Mouse (Mus musculus) spleen, adult 12 weeks (tissue): ENCODE data around the gene Rbfox2.

ENCODE experiments used
- DNase-seq: peaks from one replicate; pipeline ENCODE4 v3.0.0; 2022; ENCODE audit warnings: low spot score

Rbfox2 gene

DNA sequence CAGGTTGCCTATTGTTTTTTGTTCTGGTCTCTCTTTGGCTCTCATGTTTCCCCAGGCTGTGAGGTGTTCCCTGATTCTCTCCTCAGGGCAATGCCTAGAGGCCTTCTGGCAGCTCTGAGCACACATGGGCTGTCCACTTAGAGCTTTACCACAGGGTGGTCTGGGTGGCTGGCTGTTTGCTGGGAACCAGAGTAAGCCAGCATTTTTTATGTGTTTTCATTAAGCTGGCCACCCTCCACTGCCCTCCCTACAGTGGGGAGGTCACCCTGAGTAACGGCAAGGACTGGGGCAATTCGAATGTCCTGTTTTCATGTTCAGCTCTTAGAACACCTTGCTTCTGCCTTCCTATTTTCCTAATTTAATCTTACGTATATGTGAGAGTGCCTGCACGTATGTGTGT, 24.6 kb upstream of the Rbfox2 start:
- DNase-seq, result no peak

DNA sequence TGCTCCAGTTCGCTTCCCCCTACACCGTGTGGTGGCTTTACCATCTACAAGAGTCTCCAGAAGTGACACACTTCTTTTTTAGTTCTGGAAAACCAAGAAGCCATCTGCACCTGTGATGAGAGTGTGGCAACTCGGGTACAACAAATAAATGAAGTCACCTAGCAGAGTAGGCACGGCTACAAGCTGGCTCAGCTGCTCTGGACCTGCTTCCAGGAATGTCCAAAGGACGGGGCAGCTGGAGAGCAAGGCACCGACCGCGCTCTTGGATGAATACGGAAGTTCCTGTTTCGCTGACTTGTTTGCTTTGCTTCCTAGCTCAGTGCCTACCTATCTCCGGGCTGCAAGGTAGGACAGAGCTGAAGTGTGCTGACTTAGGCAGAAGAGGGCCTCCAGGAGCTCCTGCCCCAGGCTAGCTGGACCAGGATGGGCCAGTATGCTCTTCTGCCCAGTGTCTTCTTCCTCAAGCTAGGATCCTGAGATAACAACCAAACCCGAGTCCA, 22.9 kb upstream of the Rbfox2 start:
- no peak for DNase-seq

DNA sequence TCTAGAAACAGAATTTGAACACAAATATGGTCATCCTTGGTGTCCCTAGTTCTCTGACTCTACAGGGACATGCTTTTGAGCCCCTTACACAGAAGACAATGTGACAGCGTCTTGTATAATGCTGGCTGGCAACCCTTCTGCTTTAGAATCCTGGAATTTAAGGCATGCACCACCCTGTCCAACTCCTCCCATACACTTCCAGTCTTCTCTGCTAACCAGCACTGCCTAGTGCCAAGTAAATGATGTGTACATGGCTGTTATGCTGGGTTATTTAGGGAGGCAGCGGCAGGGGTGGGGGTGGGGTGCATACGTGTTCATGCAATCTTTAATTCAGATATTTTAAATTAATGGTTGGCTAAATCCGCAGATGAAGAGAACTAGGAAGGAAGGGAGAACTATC, 19.6 kb upstream of the Rbfox2 start:
- DNase-seq, result no peak

DNA sequence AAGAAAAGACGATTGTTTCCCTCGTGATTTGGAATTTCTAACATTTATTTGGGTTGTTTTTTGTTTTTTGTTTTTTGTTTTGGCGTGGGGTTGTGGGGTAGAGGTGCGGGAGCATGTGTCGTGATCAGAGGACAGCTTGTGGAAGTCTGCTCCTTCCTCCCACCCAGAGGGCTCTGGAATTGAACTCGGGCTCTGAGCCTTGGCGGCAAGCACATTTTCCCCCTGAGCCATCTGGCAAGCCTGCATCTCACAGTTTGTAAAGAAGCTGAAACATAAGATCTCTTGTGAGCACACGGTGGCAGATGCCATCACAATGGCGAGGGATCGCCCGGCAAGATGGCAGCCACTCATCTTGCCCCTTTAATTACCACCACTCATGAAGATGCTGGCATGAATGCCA, 17.6 kb upstream of the Rbfox2 start:
- no peak for DNase-seq

DNA sequence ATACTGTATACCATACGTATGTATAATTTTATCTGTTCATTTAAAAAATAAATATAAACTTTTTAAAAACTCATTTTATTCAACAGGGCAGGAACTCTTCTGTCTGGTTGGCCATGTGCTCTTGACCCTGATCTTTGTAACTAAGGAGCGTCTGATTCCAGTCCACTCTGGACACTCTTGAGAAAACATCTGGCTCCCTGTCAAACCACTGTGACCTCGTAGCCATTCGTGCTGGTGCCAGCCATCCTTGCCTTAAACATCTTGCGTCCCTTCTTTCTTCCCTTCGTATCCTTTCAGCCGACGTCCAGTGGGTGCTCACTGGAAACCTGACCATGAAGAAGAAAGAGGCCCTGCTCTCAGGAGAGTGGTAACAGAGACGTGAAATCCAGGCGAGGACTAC, 16.4 kb upstream of the Rbfox2 start:
- DNase-seq, result no peak

DNA sequence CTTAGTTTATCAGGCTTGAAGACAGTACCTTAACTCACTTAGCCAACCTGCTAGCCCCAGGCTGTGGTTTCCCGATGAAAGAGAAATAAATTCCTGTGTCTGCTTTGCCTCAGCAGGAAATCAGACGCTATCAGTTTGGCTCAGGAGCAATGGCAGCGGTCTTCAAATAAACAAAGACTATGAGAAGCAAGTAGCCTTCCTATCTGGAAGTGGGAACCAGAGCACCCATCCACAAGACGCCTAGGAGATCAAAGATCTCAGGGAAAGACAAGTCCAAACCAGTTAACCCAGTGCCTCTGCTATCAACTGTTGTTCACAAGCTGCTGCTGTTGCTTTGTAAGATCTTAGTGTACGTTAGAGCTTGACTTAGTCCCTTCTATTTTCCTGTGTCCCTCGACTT, 6.9 kb upstream of the Rbfox2 start:
- DNase-seq, result no peak

DNA sequence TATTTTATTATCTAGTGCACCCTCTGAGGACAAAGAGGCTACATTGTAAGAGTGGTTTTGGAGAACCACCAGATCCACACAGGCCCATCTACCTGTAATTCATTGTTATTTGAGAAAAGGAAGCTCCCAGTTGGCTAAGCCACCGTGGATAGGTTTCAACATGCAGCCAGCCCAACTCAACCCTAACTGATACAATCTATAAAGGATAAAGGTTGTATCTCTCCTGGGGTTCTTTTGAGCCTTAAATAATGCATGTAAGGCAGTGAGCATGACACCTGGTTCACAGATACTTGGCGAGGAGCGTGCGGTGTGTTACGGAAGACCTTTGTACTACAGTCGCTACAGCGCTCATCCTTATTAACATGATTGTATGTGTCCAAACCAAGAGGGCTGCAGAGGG, 6.0 kb upstream of the Rbfox2 start:
- DNase-seq, result no peak

DNA sequence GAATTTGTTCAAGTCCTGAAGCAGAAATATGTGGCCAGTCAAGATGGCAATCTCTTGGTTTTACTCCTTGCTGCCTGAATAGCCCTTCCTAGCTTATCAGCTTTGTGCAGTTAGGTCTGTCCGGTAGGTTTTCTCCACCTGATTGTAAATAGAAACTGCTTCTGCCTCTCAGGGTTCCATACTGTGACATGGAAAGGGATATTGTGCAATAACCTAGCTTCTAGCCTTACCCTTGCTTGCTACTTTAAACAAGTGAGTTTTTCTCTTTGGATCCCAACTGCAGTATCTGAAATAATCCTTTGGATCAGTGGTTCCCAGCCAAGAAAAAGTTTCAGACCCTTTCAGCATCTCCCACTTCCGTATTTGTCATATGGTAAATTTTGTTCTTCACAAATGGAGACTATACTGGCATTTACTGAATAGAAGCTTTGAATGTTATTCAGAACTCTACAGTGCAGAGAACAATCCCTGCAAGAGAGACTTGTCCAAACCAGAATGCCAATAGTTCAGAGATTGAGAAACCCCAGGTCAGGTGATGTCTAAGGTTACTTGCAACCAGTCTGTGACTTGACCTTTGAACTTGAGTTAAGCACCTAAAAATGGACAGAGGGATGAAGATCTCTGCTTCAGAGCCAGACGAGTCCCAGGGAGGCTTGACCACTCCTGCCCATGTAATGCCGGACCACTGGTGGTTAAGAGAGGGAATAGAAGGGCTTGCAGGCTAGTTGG, 1.1 kb upstream of the Rbfox2 start:
- no peak for DNase-seq

DNA sequence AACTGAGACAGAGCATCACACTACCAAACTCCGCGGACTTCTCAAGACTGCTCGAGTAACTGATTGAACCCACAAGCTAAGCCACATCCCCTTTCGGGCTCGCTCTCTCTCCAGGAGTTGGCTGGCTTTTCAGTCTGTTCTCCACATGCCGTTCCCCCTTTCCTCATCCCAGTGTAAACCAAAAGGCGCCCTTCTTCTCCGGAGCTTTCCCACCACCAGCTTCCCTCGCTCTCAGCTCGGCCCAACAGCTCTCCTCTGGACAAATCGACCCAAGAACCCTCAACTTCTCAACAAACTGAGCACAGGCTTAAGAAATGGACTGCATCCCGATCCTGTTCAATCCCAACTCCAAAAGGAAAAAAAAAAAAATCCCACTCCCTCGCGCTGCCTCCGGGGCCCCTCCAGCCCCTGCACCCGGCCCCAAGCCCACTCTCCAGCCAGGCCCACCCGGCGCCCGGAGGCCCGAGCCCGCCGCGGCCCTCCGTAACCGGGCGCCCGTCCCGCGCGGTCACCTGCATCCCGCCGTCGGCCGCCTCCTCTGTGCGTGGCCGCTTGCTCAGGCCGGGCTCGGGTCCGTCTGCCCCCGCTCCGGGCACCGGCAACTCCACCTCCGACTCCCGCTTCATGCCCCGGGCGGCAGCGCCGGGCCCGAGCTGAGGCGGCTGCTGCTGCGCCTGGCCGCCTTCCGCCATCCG, 805 bp downstream of the Rbfox2 start:
- DNase-seq, result no peak

DNA sequence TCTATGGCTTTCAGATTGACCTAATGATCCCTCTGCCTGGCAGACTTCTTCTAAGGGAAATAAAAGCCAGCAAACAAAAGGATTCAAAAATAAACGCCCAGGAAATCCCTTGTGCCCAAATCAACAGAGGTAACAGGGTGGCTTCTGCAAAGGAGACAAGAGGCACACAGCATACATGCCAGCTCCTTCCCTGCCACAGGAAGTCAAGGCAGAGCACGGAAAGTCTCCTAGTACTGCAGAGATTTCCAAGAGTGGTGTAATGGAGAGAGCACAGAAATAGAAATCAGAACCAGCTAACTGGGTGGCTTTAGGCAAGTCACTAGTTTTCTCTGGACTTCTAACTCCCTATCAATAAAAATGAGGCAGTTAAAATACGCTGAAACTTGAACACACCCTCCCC, 1.8 kb downstream of the Rbfox2 start:
- DNase-seq, result no peak

DNA sequence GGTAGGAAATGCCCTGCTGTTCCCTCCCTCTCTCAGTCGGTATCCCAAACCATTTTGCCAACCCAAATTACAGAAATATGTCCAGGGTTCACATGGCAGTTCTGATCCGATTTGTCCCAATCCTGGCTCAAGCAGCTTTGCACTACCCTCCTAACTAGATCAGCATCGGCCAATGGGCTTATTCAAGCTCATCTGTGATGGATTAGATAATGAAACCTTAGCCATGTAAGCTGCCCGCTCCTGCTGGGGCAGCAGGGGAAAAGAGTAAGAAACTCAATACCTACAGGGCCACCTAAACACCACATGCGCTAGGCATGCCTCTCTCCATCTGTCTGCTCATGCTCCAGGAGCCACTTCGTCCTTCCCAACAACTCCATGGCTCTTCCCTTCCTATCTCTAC, 5.7 kb downstream of the Rbfox2 start:
- no peak for DNase-seq

DNA sequence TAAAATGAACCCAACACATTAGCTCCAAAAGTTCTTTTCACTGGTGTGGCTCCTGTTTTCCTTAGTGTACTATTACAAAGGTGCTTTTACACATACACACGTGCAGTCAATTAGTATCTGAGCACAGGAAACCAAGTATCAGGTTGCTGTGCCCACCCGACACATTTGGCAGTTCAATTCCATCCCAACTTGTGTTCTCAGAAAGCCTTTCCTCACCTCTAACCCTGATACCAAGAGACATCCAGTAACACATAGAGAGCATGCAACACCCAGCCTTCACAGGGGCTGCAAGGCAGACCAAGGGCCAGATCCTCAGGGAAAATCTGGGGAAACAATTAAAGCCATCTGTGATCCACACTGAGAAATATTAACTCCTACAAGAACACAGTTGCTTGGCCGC, 8.2 kb downstream of the Rbfox2 start:
- DNase-seq, result no peak

DNA sequence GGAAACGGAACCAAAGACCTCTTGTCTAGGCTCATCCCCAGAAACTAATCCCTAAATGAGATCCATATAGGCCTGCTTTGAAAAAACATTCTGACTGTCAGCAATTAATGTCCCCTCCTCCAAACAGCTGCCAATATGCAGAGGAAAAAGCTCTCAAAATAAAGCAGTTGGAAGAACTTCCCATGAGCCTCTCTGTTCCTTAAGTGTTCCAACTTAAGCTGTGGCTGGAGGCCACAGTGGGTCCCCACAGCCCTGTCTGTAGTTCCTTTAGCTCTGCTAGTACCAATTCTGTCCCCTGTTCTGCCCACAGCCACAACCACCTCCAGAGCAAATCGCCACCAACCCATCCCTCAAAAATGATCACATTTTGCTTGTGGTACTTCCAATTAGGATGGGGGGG, 10.2 kb downstream of the Rbfox2 start:
- no peak for DNase-seq

DNA sequence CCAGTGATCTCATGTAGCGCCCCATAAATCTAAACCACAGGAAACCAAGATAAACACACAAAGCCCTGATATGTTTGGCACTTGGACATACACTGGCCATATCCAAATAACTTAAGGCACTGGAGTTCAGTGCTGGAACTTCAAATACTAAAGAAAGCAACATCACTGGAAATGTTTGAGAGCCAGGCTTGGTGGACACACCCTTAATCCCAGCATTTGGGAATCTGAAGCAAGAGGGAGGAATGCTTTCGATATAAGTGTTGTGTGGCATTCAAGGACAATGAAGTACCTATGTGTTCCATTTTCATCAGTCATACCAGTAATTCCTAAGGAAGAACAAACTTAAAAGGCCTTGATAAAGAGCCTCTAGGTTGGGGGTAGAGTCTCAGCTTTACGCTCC, 13.3 kb downstream of the Rbfox2 start:
- no peak for DNase-seq

DNA sequence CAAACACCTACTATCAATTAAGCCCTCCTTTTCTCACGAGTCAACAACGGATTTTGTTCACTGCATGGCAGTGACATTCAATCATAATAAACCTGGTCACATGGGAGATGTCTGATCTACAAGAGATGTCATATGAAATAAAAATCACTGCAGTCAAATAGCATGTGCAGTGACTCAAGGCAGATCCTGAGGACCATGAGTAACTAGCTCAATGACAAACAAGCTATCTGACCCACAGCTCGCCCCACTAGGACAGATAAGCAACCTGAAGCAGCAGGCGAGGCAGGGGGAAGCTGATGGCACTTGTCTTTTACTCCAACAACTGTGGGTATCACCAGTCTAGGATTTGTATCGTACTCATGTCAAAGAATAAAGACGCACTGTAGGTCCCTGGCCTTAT, 14.4 kb downstream of the Rbfox2 start:
- DNase-seq, result no peak

DNA sequence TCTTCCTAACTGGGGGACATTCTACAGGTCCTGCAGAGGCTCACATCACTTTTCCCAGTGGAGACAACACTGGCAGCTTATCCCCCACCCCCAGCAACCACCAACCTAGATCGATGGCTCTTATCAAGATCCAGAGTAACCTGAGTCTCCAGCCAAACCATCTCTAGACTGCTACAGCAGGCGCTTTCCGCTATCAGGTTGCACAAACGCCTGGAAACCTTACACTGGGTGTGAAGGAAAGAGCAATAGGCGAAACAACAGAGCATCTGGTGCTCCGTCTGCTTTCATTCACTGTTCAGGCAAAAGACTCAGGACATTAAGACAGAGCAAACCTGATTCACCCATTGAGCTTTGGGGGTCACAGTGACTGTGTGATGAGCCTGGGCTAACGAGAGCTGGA, 15.3 kb downstream of the Rbfox2 start:
- no peak for DNase-seq

DNA sequence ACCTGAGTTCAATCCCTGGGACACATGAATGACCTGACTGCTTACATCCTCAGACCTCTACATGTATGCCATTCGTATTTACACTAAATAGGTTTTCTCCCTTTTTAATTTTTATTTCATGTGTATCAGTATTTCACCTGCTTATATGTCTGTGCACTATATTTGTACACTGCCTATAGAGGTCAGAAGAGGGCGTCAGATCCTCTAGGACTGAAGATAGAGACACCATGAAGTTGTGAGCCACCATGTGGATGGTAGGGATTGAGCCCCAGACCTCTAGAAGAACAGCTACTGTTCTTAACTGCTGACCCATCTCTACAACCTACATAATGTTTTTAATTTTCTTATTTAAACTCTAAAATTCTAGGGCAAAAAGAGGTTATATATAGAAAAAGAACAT, 16.5 kb downstream of the Rbfox2 start:
- no peak for DNase-seq

DNA sequence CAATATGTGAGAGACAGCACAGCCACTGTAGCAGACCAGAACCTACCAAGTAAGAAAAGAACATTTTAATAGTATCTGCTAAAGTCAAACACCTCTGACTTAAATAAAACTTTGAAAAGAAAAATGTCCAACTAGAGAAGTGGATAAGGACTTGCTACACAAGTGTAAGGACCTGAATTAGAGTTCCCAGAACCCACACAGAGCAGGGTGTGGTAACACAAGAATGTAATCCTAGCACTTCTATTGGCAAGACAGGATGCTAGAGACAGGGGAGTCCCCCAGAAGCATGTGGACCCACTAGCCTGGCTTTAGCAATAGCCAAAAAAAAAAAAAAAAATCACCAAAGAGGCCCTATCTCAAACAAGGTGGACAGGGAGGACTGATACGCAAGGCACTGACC, 26.7 kb downstream of the Rbfox2 start:
- DNase-seq, result no peak

DNA sequence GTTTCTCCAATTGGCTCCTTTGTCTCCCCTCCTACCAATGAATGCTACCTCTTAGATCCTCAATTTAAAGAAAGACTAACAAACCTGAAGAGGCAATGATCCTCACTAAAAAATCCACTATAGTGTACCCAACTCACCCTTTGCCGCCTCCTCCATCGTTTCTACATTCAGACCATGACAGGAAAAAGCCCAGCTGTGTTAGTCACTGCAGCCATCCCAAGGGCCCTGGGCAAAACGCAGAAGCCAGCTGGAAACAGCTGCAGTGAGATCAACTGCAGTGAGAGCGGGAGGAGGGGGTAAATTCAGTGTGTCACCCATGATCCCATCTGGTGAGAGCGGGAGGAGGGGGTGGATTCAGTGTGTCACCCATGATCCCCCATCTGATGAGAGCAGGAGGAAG, 28.0 kb downstream of the Rbfox2 start:
- DNase-seq, result no peak

DNA sequence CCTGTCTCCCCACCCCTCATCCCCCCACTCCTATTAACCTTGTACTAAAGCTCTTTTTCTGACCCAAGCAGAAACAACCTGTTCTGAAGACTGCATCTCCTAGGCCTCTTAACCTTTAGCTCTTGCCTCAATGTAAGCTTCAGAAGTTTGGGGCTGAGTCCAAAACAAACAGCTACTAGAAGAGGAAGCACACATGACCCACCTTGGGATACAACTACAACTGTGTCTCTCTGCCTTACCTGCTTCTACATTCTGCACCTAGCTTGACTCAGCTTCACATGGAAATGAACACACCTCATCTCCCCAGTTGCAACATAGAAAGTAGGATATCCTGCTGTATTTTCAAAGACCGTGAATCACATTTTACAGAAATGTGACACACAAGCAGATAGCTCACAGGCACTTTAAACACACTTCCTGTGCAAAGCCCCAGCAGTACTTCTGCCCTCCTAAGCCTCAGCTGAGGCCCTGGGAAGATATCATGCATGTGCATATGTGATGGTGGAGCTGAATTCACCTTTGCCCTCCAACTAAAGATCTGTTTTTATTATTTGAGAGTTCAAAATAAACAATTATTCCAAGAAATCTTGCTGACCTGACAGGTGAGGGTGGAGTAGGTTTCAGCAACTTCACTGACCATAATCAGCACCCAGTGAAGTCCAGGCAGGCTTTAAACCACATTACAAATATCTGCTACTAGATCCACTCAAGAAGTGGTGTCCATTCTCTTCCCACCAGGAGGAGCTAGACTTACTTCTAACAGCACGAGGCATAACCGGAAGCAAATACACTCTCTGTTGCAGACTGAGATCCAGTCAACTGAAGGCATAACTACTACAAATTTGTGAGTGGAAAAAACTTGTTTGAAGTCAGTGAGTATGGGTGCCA, 29.7 kb downstream of the Rbfox2 start:
- no peak for DNase-seq

DNA sequence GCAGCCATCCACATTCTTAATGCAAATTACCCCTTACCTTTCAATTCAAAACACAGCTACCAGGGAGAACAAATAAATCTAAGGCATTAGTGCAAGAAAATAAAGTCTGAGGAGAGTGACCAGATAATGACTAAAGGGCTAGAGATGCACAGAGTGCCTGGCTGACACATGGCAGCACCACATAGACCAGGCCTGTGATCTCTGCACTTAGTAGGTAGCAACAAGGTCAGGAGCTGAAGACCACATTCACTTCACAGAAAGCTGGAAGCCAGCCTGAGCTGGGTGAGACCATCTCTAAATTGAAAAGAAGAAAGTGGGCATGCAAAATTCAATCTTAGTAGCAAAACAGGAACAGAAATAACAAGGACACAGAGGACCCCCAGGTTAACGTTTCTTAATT, 30.5 kb downstream of the Rbfox2 start:
- no peak for DNase-seq

DNA sequence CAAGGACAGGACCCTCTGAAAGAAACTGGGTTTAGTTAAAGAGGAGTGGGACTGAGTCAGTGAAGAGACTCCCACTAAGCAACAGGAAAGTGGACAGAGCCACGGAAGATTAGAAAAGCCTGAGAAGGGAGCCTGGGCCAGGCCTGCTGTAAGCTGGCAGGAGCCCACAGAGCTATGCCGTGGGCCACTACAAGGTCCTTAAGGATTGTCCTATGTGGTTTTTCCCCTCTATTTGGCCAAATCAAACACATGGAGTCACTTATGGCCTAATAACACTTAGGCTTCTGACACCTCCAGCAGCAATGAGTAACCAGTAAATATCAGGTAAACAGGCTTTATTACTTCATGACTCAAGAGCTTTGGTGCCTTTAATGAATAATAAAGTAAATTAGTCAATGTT, 31.2 kb downstream of the Rbfox2 start:
- DNase-seq, result no peak

DNA sequence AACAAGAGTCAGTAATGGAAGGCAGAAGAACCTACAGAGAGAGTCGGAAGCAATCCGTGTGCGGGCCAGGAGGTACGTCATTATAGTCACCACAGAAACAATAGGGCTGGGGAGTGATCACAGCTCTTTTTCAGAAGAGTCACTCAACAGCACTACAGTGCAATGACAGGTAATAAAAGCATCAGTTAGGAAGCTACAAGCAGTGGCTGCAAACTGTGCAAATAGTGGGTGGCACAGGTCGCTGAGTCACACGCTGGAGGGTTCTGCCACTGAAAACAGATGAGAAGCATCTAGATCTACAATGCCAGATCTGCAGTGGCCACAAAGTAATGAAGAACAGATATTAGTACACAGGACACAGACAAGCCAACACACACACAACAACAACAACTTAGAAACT, 32.9 kb downstream of the Rbfox2 start:
- no peak for DNase-seq
